Mouse (Mus musculus) induced T-regulatory cell, adult 2 months (primary cell): ENCODE results near the gene Rbfox2.

Source experiments
- DNase-seq: peaks from one replicate; pipeline ENCODE4 v3.0.0-alpha.2; 2012; ENCODE audit warnings: low read depth

Gene Rbfox2

DNA sequence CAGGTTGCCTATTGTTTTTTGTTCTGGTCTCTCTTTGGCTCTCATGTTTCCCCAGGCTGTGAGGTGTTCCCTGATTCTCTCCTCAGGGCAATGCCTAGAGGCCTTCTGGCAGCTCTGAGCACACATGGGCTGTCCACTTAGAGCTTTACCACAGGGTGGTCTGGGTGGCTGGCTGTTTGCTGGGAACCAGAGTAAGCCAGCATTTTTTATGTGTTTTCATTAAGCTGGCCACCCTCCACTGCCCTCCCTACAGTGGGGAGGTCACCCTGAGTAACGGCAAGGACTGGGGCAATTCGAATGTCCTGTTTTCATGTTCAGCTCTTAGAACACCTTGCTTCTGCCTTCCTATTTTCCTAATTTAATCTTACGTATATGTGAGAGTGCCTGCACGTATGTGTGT lies 24.6 kb upstream of the Rbfox2 start:
- DNase-seq: no peak

DNA sequence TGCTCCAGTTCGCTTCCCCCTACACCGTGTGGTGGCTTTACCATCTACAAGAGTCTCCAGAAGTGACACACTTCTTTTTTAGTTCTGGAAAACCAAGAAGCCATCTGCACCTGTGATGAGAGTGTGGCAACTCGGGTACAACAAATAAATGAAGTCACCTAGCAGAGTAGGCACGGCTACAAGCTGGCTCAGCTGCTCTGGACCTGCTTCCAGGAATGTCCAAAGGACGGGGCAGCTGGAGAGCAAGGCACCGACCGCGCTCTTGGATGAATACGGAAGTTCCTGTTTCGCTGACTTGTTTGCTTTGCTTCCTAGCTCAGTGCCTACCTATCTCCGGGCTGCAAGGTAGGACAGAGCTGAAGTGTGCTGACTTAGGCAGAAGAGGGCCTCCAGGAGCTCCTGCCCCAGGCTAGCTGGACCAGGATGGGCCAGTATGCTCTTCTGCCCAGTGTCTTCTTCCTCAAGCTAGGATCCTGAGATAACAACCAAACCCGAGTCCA lies 22.9 kb upstream of the Rbfox2 start:
- no peak for DNase-seq

DNA sequence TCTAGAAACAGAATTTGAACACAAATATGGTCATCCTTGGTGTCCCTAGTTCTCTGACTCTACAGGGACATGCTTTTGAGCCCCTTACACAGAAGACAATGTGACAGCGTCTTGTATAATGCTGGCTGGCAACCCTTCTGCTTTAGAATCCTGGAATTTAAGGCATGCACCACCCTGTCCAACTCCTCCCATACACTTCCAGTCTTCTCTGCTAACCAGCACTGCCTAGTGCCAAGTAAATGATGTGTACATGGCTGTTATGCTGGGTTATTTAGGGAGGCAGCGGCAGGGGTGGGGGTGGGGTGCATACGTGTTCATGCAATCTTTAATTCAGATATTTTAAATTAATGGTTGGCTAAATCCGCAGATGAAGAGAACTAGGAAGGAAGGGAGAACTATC lies 19.6 kb upstream of the Rbfox2 start:
- DNase-seq: no peak

DNA sequence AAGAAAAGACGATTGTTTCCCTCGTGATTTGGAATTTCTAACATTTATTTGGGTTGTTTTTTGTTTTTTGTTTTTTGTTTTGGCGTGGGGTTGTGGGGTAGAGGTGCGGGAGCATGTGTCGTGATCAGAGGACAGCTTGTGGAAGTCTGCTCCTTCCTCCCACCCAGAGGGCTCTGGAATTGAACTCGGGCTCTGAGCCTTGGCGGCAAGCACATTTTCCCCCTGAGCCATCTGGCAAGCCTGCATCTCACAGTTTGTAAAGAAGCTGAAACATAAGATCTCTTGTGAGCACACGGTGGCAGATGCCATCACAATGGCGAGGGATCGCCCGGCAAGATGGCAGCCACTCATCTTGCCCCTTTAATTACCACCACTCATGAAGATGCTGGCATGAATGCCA lies 17.6 kb upstream of the Rbfox2 start:
- DNase-seq: no peak

DNA sequence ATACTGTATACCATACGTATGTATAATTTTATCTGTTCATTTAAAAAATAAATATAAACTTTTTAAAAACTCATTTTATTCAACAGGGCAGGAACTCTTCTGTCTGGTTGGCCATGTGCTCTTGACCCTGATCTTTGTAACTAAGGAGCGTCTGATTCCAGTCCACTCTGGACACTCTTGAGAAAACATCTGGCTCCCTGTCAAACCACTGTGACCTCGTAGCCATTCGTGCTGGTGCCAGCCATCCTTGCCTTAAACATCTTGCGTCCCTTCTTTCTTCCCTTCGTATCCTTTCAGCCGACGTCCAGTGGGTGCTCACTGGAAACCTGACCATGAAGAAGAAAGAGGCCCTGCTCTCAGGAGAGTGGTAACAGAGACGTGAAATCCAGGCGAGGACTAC lies 16.4 kb upstream of the Rbfox2 start:
- no peak for DNase-seq

DNA sequence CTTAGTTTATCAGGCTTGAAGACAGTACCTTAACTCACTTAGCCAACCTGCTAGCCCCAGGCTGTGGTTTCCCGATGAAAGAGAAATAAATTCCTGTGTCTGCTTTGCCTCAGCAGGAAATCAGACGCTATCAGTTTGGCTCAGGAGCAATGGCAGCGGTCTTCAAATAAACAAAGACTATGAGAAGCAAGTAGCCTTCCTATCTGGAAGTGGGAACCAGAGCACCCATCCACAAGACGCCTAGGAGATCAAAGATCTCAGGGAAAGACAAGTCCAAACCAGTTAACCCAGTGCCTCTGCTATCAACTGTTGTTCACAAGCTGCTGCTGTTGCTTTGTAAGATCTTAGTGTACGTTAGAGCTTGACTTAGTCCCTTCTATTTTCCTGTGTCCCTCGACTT lies 6.9 kb upstream of the Rbfox2 start:
- no peak for DNase-seq

DNA sequence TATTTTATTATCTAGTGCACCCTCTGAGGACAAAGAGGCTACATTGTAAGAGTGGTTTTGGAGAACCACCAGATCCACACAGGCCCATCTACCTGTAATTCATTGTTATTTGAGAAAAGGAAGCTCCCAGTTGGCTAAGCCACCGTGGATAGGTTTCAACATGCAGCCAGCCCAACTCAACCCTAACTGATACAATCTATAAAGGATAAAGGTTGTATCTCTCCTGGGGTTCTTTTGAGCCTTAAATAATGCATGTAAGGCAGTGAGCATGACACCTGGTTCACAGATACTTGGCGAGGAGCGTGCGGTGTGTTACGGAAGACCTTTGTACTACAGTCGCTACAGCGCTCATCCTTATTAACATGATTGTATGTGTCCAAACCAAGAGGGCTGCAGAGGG lies 6.0 kb upstream of the Rbfox2 start:
- DNase-seq: no peak

DNA sequence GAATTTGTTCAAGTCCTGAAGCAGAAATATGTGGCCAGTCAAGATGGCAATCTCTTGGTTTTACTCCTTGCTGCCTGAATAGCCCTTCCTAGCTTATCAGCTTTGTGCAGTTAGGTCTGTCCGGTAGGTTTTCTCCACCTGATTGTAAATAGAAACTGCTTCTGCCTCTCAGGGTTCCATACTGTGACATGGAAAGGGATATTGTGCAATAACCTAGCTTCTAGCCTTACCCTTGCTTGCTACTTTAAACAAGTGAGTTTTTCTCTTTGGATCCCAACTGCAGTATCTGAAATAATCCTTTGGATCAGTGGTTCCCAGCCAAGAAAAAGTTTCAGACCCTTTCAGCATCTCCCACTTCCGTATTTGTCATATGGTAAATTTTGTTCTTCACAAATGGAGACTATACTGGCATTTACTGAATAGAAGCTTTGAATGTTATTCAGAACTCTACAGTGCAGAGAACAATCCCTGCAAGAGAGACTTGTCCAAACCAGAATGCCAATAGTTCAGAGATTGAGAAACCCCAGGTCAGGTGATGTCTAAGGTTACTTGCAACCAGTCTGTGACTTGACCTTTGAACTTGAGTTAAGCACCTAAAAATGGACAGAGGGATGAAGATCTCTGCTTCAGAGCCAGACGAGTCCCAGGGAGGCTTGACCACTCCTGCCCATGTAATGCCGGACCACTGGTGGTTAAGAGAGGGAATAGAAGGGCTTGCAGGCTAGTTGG lies 1.1 kb upstream of the Rbfox2 start:
- no peak for DNase-seq

DNA sequence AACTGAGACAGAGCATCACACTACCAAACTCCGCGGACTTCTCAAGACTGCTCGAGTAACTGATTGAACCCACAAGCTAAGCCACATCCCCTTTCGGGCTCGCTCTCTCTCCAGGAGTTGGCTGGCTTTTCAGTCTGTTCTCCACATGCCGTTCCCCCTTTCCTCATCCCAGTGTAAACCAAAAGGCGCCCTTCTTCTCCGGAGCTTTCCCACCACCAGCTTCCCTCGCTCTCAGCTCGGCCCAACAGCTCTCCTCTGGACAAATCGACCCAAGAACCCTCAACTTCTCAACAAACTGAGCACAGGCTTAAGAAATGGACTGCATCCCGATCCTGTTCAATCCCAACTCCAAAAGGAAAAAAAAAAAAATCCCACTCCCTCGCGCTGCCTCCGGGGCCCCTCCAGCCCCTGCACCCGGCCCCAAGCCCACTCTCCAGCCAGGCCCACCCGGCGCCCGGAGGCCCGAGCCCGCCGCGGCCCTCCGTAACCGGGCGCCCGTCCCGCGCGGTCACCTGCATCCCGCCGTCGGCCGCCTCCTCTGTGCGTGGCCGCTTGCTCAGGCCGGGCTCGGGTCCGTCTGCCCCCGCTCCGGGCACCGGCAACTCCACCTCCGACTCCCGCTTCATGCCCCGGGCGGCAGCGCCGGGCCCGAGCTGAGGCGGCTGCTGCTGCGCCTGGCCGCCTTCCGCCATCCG lies 805 bp downstream of the Rbfox2 start:
- peak; percentile 21 for DNase-seq

DNA sequence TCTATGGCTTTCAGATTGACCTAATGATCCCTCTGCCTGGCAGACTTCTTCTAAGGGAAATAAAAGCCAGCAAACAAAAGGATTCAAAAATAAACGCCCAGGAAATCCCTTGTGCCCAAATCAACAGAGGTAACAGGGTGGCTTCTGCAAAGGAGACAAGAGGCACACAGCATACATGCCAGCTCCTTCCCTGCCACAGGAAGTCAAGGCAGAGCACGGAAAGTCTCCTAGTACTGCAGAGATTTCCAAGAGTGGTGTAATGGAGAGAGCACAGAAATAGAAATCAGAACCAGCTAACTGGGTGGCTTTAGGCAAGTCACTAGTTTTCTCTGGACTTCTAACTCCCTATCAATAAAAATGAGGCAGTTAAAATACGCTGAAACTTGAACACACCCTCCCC lies 1.8 kb downstream of the Rbfox2 start:
- DNase-seq: no peak

DNA sequence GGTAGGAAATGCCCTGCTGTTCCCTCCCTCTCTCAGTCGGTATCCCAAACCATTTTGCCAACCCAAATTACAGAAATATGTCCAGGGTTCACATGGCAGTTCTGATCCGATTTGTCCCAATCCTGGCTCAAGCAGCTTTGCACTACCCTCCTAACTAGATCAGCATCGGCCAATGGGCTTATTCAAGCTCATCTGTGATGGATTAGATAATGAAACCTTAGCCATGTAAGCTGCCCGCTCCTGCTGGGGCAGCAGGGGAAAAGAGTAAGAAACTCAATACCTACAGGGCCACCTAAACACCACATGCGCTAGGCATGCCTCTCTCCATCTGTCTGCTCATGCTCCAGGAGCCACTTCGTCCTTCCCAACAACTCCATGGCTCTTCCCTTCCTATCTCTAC lies 5.7 kb downstream of the Rbfox2 start:
- DNase-seq: no peak

DNA sequence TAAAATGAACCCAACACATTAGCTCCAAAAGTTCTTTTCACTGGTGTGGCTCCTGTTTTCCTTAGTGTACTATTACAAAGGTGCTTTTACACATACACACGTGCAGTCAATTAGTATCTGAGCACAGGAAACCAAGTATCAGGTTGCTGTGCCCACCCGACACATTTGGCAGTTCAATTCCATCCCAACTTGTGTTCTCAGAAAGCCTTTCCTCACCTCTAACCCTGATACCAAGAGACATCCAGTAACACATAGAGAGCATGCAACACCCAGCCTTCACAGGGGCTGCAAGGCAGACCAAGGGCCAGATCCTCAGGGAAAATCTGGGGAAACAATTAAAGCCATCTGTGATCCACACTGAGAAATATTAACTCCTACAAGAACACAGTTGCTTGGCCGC lies 8.2 kb downstream of the Rbfox2 start:
- no peak for DNase-seq

DNA sequence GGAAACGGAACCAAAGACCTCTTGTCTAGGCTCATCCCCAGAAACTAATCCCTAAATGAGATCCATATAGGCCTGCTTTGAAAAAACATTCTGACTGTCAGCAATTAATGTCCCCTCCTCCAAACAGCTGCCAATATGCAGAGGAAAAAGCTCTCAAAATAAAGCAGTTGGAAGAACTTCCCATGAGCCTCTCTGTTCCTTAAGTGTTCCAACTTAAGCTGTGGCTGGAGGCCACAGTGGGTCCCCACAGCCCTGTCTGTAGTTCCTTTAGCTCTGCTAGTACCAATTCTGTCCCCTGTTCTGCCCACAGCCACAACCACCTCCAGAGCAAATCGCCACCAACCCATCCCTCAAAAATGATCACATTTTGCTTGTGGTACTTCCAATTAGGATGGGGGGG lies 10.2 kb downstream of the Rbfox2 start:
- DNase-seq: no peak

DNA sequence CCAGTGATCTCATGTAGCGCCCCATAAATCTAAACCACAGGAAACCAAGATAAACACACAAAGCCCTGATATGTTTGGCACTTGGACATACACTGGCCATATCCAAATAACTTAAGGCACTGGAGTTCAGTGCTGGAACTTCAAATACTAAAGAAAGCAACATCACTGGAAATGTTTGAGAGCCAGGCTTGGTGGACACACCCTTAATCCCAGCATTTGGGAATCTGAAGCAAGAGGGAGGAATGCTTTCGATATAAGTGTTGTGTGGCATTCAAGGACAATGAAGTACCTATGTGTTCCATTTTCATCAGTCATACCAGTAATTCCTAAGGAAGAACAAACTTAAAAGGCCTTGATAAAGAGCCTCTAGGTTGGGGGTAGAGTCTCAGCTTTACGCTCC lies 13.3 kb downstream of the Rbfox2 start:
- no peak for DNase-seq

DNA sequence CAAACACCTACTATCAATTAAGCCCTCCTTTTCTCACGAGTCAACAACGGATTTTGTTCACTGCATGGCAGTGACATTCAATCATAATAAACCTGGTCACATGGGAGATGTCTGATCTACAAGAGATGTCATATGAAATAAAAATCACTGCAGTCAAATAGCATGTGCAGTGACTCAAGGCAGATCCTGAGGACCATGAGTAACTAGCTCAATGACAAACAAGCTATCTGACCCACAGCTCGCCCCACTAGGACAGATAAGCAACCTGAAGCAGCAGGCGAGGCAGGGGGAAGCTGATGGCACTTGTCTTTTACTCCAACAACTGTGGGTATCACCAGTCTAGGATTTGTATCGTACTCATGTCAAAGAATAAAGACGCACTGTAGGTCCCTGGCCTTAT lies 14.4 kb downstream of the Rbfox2 start:
- DNase-seq: no peak

DNA sequence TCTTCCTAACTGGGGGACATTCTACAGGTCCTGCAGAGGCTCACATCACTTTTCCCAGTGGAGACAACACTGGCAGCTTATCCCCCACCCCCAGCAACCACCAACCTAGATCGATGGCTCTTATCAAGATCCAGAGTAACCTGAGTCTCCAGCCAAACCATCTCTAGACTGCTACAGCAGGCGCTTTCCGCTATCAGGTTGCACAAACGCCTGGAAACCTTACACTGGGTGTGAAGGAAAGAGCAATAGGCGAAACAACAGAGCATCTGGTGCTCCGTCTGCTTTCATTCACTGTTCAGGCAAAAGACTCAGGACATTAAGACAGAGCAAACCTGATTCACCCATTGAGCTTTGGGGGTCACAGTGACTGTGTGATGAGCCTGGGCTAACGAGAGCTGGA lies 15.3 kb downstream of the Rbfox2 start:
- no peak for DNase-seq

DNA sequence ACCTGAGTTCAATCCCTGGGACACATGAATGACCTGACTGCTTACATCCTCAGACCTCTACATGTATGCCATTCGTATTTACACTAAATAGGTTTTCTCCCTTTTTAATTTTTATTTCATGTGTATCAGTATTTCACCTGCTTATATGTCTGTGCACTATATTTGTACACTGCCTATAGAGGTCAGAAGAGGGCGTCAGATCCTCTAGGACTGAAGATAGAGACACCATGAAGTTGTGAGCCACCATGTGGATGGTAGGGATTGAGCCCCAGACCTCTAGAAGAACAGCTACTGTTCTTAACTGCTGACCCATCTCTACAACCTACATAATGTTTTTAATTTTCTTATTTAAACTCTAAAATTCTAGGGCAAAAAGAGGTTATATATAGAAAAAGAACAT lies 16.5 kb downstream of the Rbfox2 start:
- no peak for DNase-seq

DNA sequence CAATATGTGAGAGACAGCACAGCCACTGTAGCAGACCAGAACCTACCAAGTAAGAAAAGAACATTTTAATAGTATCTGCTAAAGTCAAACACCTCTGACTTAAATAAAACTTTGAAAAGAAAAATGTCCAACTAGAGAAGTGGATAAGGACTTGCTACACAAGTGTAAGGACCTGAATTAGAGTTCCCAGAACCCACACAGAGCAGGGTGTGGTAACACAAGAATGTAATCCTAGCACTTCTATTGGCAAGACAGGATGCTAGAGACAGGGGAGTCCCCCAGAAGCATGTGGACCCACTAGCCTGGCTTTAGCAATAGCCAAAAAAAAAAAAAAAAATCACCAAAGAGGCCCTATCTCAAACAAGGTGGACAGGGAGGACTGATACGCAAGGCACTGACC lies 26.7 kb downstream of the Rbfox2 start:
- no peak for DNase-seq

DNA sequence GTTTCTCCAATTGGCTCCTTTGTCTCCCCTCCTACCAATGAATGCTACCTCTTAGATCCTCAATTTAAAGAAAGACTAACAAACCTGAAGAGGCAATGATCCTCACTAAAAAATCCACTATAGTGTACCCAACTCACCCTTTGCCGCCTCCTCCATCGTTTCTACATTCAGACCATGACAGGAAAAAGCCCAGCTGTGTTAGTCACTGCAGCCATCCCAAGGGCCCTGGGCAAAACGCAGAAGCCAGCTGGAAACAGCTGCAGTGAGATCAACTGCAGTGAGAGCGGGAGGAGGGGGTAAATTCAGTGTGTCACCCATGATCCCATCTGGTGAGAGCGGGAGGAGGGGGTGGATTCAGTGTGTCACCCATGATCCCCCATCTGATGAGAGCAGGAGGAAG lies 28.0 kb downstream of the Rbfox2 start:
- no peak for DNase-seq

DNA sequence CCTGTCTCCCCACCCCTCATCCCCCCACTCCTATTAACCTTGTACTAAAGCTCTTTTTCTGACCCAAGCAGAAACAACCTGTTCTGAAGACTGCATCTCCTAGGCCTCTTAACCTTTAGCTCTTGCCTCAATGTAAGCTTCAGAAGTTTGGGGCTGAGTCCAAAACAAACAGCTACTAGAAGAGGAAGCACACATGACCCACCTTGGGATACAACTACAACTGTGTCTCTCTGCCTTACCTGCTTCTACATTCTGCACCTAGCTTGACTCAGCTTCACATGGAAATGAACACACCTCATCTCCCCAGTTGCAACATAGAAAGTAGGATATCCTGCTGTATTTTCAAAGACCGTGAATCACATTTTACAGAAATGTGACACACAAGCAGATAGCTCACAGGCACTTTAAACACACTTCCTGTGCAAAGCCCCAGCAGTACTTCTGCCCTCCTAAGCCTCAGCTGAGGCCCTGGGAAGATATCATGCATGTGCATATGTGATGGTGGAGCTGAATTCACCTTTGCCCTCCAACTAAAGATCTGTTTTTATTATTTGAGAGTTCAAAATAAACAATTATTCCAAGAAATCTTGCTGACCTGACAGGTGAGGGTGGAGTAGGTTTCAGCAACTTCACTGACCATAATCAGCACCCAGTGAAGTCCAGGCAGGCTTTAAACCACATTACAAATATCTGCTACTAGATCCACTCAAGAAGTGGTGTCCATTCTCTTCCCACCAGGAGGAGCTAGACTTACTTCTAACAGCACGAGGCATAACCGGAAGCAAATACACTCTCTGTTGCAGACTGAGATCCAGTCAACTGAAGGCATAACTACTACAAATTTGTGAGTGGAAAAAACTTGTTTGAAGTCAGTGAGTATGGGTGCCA lies 29.7 kb downstream of the Rbfox2 start:
- DNase-seq: peak; percentile 9

DNA sequence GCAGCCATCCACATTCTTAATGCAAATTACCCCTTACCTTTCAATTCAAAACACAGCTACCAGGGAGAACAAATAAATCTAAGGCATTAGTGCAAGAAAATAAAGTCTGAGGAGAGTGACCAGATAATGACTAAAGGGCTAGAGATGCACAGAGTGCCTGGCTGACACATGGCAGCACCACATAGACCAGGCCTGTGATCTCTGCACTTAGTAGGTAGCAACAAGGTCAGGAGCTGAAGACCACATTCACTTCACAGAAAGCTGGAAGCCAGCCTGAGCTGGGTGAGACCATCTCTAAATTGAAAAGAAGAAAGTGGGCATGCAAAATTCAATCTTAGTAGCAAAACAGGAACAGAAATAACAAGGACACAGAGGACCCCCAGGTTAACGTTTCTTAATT lies 30.5 kb downstream of the Rbfox2 start:
- DNase-seq: no peak

DNA sequence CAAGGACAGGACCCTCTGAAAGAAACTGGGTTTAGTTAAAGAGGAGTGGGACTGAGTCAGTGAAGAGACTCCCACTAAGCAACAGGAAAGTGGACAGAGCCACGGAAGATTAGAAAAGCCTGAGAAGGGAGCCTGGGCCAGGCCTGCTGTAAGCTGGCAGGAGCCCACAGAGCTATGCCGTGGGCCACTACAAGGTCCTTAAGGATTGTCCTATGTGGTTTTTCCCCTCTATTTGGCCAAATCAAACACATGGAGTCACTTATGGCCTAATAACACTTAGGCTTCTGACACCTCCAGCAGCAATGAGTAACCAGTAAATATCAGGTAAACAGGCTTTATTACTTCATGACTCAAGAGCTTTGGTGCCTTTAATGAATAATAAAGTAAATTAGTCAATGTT lies 31.2 kb downstream of the Rbfox2 start:
- no peak for DNase-seq

DNA sequence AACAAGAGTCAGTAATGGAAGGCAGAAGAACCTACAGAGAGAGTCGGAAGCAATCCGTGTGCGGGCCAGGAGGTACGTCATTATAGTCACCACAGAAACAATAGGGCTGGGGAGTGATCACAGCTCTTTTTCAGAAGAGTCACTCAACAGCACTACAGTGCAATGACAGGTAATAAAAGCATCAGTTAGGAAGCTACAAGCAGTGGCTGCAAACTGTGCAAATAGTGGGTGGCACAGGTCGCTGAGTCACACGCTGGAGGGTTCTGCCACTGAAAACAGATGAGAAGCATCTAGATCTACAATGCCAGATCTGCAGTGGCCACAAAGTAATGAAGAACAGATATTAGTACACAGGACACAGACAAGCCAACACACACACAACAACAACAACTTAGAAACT lies 32.9 kb downstream of the Rbfox2 start:
- DNase-seq: no peak
